Mouse (Mus musculus): ENCODE measurements around the gene Nol11.

The Nol11 gene

DNA sequence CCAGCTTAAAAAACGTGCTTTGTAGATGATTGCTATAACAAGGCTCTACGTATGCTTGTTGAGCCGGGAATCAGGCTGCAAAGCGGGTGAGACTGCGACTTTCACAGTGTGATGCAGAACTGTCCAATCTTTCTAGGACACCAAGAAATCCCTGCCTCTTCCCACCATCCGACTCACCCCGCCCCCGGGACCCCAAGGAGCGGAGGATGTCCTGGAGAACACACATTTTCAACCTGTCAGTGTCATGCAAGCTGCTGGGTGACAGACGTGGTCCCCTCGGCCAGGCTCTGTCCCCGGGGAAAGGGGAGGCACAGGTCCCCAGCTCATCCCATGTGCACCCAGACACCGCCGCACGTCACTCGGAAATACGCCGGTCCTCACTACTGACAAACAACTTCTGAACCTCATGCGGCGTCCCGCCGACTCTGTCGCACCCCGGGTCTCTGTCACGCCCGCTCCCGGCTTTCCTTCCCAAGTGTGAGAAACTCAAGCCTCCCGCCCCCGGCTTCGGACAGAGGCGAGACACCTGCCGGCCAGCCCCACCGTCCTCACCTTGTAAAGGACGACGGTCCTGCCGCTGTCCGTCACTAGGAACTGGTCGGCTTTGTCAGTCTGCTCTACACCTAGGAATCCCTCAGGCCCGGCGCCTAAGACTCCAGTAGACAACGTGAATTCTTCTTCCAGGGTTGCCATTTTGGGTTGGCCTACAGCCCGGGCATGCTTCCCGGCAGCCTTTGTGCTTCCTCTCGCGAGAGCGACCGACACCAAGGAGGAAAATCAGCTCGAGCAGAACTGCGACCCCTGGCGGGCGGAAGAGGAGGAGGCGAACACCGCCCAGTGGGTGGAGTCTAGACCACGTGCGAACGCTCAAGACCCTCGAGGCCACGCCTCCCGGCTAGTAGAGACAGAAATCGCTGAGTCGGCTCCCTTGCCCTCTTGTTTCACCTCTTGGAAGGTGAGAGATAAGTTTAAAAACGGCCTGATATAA is at the start of gene Nol11:
Nol11 (minus strand) TSS at position 817 of the 988 bp plus-strand sequence.
- peak; percentile 96 for DNase-seq (ENCODE audit: low read depth, low spot score)

- no peak for DNase-seq (ENCODE audit: low read depth, low spot score)
Observed at GRCm38 (mm10) chr11:107238506-107238905, 49.3 kb upstream of the Nol11 start.

- DNase-seq (ENCODE audit: low read depth, low spot score) = peak; percentile 78
Observed at GRCm38 (mm10) chr11:107237532-107237931, 48.4 kb upstream of the Nol11 start.

DNA sequence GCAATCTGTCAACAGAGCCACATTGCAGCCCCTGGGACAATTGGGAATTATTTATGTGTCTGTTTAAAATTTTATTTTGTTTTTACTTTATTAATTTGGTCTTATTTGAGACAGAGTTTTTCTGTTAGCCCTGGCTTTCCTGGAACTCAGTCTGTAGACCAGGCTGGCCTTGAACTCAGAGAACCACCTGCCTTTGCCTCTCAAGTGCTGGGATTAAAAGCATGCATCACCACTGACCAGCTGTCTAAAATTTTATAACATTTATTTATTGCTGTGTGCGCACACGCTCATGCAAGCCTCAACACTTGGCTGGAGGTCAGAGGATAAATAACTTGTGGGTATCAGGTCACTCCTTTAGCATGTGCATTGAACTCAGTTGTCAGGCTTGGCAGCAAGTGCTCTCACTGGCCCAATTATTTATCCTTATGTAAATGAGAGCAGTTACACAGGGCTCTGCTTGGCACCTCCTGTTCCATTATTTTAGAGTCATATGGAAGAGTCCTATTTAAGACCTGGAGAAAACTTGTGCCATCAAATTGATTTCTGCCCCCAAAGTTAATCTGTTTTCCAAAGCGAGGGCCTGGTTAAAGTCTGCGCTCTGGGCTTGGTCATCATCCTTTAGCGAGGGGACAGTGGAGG is 44.2 kb upstream of the Nol11 start:
- DNase-seq (ENCODE audit: low read depth, low spot score) = no peak

DNA sequence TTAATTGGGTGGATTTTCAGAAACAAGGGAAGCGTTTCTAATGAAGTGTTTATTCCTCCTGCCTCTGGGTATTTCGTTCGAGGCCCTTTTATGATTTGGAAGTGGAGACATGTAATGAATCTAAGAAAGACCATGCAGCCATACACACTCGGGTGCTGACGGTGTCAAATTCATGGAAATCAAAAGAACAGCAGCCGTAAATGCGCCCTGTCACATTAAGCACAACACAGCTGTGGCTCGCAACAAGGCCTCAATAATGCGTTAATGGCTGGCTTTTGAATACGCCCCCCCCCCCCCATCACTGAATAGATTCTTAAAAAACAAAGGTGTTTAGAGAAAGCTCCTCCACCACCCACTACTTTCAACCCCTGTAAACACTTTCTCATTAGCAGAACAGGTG is 40.9 kb upstream of the Nol11 start:
- DNase-seq (ENCODE audit: low read depth, low spot score) = no peak

DNA sequence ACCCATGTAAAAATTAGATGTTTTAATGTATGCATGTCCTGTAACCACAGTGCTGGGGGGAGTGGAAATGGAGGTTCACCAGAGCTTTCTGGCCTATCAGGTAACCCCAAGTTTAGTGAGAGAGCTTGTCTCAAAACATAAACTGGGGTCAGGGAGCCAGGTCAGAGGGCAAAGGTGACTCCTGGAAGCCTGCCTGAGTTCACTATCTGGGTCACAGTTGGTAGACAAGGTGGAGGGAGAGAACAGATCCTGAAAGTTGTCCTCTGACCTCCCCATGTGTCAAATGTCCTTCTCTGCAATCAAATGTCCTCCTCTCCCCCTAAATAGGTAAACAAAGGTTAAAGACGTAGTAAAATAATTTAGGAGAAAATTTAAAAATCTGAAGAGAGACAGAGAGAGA is 37.2 kb upstream of the Nol11 start:
- no peak for DNase-seq (ENCODE audit: low read depth, low spot score)

DNA sequence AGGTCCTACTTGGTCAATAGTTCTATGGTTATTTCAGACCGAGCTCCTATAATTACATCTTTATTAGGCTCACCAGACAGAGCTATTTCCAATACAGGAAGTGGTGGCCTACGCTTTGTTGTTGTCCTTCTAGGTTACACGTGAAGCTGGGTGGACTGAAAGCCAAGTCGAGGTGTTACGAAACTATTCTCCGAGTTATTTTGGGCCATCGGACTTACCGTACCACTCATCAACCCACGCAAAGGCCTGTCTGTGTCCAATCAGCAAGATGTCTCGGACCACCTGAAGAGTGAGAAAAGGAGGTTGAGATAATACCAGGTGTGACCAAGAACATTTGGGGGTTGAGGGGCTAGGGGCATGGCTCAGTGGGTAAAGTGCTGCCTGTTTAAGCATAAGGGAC is 36.8 kb upstream of the Nol11 start:
- DNase-seq (ENCODE audit: low read depth, low spot score) = no peak

GRCm38 (mm10) chr11:107225301-107225700 is 36.1 kb upstream of the Nol11 start:
- no peak for DNase-seq (ENCODE audit: low read depth, low spot score)

GRCm38 (mm10) chr11:107223667-107224214 is 34.6 kb upstream of the Nol11 start:
- no peak for DNase-seq (ENCODE audit: low read depth, low spot score)

DNA sequence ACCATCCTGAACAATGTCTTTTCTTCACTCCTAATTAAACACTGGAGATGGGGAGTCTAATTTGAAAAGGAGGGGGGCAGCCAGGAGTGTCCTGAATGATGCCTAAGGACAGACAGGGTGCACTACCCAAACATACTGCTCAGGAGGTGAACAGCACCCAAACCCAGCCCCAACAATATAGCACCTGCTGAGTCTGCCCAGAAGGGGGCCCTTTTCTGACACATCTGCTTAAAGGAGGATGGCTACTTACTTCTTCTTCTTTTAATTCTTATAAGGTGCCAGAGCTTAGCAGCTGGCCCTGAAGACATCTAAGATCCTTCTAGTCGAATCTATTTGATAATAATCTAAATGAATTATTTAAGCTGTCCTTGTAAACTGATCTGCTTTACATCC is 34.0 kb upstream of the Nol11 start:
- DNase-seq (ENCODE audit: low read depth, low spot score) = no peak

- DNase-seq (ENCODE audit: low read depth, low spot score) = no peak
Observed at GRCm38 (mm10) chr11:107222531-107223168, 33.5 kb upstream of the Nol11 start.

DNA sequence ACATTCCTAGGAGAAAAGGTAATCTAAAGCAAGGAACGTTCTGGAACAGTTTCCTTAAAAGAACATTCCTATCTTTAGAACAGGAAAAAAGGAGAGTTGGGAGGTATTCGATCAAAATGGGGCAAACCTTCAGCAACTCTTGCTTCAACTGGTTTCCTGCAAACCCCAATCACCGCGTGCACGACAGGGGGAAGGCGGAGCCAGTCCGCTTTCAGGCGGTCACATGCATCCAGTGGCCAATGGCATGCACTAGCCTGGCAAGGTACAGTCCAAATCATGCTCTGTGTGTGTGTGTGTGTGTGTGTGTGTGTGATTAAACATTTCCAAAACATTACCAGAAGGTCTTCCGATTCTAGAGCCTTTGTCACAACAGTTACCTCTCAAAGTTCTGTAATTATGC is 25.9 kb upstream of the Nol11 start:
- no peak for DNase-seq (ENCODE audit: low read depth, low spot score)

- no peak for DNase-seq (ENCODE audit: low read depth, low spot score)
Observed at GRCm38 (mm10) chr11:107213745-107214144, 24.6 kb upstream of the Nol11 start.

GRCm38 (mm10) chr11:107209818-107210217 is 20.6 kb upstream of the Nol11 start:
- DNase-seq (ENCODE audit: low read depth, low spot score) = no peak

GRCm38 (mm10) chr11:107201773-107202172 is 12.6 kb upstream of the Nol11 start:
- DNase-seq (ENCODE audit: low read depth, low spot score) = no peak

DNA sequence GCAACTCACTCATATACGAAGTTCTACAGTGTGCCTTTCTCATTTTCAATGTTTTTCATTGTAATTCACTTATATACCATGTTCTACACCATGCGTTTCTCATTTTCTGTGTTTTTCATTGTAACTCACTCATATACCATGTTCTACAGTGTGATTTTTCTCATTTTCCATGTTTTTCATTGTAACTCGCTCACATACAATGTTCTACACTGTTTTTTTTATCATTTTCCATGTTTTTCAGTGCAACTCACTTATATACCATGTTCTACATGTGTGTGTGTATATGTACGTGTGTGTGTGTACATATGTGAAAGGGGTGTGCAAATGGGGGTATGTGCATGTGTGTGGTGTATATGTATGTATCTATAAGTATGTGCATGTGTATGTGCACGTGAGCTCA is 10.1 kb upstream of the Nol11 start:
- no peak for DNase-seq (ENCODE audit: low read depth, low spot score)

GRCm38 (mm10) chr11:107195334-107195733 is 6.2 kb upstream of the Nol11 start:
- no peak for DNase-seq (ENCODE audit: low read depth, low spot score)

DNA sequence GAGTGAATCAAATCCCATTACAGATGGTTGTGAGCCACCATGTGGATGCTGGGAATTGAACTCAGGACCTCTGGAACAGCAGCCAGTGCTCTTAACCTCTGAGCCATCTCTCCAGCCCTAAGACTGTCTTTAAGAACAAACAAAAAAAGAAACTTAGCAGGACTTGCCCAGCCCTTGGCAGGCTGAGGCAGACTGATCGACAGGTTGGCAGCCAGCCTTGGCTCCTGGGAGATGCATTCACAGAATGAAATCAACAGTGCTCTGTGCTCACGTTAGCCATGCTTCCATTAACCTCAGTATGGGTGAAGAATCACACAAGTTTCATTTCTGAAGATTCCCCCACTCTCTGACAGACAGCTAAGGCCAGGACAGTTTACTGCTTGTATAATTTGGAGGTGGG is 1.2 kb upstream of the Nol11 start:
- DNase-seq (ENCODE audit: low read depth, low spot score) = no peak

DNA sequence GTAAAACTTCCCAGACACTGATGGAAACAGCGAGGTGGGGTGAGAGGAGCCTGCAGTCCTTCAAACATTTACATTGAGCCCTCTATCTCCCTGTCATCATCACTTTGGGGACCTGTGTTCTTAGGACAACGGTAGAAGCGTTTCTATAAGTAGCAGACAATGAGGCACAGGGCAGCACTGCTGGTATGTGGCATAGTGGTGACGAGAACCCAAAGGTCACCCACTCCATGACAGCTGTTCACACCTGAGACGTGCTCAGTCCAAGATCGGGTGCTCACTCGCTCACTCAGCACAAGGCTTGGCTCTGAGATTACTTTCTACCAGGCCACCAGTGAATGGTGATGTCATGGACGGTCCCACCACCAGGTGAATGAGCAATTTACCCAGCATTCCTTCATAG is 5.4 kb downstream of the Nol11 start:
- no peak for DNase-seq (ENCODE audit: low read depth, low spot score)

DNA sequence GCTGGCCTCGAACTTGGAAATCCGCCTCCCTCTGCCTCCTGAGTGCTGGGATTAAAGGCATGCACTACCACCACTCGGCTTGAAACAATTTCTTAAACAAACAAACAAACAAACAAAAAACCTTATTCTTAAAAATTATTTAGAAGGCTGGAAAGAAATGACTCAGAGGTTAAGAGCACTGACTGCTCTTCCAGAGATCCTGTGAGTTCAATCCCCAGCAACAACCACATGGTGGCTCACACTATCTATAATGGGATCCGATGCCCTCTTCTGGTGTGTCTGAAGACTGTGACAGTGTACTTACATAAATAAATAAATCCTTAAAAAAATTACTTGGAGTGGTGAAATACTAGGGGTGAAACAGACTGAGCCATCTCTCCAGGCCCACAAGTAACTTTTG is 28.0 kb downstream of the Nol11 start:
- DNase-seq (ENCODE audit: low read depth, low spot score) = no peak

- no peak for DNase-seq (ENCODE audit: low read depth, low spot score)
Observed at GRCm38 (mm10) chr11:107159034-107159433, 30.1 kb downstream of the Nol11 start.

- DNase-seq (ENCODE audit: low read depth, low spot score) = no peak
Observed at GRCm38 (mm10) chr11:107156977-107157642, 32.1 kb downstream of the Nol11 start.

Data from retina, adult 2 months (tissue).